Mouse (Mus musculus) testis, postnatal 14 days (tissue): ENCODE data around the gene Lrrc4.

Experiments used
- DNase-seq: peaks from one replicate; pipeline ENCODE4 v3.0.0; 2021; ENCODE audit warnings: low spot score

Lrrc4 gene

GRCm38 (mm10) chr6:28669251-28669650, 162.3 kb downstream of the Lrrc4 start:
- no peak for DNase-seq

- DNase-seq = no peak
Observed at GRCm38 (mm10) chr6:28667586-28667985, 164.0 kb downstream of the Lrrc4 start.

- DNase-seq = no peak
Observed at GRCm38 (mm10) chr6:28664716-28665115, 166.8 kb downstream of the Lrrc4 start.

GRCm38 (mm10) chr6:28663670-28664069, 167.9 kb downstream of the Lrrc4 start:
- DNase-seq = no peak

GRCm38 (mm10) chr6:28663004-28663403, 168.5 kb downstream of the Lrrc4 start:
- no peak for DNase-seq

- no peak for DNase-seq
Observed at GRCm38 (mm10) chr6:28656511-28656910, 175.0 kb downstream of the Lrrc4 start.

GRCm38 (mm10) chr6:28645231-28645630, 186.3 kb downstream of the Lrrc4 start:
- no peak for DNase-seq

GRCm38 (mm10) chr6:28642909-28643308, 188.6 kb downstream of the Lrrc4 start:
- DNase-seq = no peak

- no peak for DNase-seq
Observed at GRCm38 (mm10) chr6:28640088-28640487, 191.5 kb downstream of the Lrrc4 start.

GRCm38 (mm10) chr6:28635531-28636348, 195.8 kb downstream of the Lrrc4 start:
- no peak for DNase-seq

GRCm38 (mm10) chr6:28635092-28635491, 196.5 kb downstream of the Lrrc4 start:
- DNase-seq = no peak

GRCm38 (mm10) chr6:28633656-28634055, 197.9 kb downstream of the Lrrc4 start:
- no peak for DNase-seq

GRCm38 (mm10) chr6:28633120-28633519, 198.4 kb downstream of the Lrrc4 start:
- no peak for DNase-seq

GRCm38 (mm10) chr6:28630926-28631325, 200.6 kb downstream of the Lrrc4 start:
- DNase-seq = no peak

GRCm38 (mm10) chr6:28629866-28630265, 201.7 kb downstream of the Lrrc4 start:
- no peak for DNase-seq

GRCm38 (mm10) chr6:28628408-28628807, 203.1 kb downstream of the Lrrc4 start:
- no peak for DNase-seq

GRCm38 (mm10) chr6:28622963-28623362, 208.6 kb downstream of the Lrrc4 start:
- DNase-seq = no peak

- no peak for DNase-seq
Observed at GRCm38 (mm10) chr6:28622522-28622921, 209.0 kb downstream of the Lrrc4 start.

GRCm38 (mm10) chr6:28621961-28622360, 209.6 kb downstream of the Lrrc4 start:
- no peak for DNase-seq

- DNase-seq = no peak
Observed at GRCm38 (mm10) chr6:28621431-28621830, 210.1 kb downstream of the Lrrc4 start.

GRCm38 (mm10) chr6:28618751-28619153, 212.8 kb downstream of the Lrrc4 start:
- peak; percentile 35 for DNase-seq

GRCm38 (mm10) chr6:28618299-28618698, 213.2 kb downstream of the Lrrc4 start:
- DNase-seq = no peak

- DNase-seq = no peak
Observed at GRCm38 (mm10) chr6:28615966-28616365, 215.6 kb downstream of the Lrrc4 start.

GRCm38 (mm10) chr6:28615408-28615807, 216.1 kb downstream of the Lrrc4 start:
- DNase-seq = no peak
